Mouse (Mus musculus) Muller cell, postnatal 12 days (primary cell): ENCODE measurements around the gene Grk1.

Source experiments
- DNase-seq: peaks from one replicate; pipeline ENCODE4 v3.0.0-alpha.2; 2015; ENCODE audit errors: inconsistent ontology term

Grk1 gene

GRCm38 (mm10) chr8:13428156-13428555, 23.3 kb downstream of the Grk1 start:
- DNase-seq, result no peak

DNA sequence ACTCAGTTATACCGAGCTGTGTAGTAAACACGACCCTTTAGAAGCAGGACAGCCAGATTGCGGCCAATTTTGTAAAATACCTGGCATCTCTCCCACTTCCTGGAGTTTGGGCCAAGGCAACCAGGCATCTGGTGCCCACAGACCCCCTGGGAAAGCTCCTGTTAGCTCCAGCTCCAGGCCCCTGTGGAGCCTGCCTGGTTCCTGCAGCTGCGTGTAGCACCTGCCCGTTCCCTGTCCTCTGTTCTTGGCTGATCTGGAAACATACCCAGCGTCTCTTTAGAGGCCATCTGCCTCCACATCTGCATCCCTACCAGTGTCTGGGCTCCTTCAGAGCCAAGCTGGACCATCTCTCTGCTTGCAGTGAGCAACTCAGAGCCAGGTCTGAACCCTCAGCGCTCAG, 25.5 kb downstream of the Grk1 start:
- no peak for DNase-seq

DNA sequence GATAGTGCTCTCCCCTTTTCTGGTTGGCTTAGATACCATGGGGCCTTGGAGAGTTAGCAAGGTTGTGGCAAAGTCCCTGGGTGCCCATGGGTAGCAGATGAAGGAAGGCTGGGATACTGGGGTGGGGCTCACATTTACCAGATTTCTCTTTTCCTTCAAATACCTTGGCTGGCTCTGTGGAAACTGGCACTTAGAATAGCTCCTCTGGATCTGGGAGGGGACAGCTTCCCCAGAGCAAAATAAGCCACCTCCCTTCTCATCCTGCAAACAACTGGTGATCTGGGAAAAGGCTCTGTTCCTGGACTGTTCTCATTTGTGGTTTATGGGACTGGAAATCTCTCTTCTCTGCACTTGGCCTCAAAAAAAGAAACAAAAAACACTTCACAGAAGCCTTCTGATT, 26.0 kb downstream of the Grk1 start:
- DNase-seq, result no peak

- no peak for DNase-seq
These were observed 28.2 kb downstream of the Grk1 start for GRCm38 (mm10) chr8:13433130-13433529.

- no peak for DNase-seq
These were observed 30.0 kb downstream of the Grk1 start, which contains the start of gene Tmem255b for GRCm38 (mm10) chr8:13434889-13435288. TSS of gene Tmem255b (plus strand) at chr8:13435189.

GRCm38 (mm10) chr8:13436052-13436451, 31.2 kb downstream of the Grk1 start:
- no peak for DNase-seq

DNA sequence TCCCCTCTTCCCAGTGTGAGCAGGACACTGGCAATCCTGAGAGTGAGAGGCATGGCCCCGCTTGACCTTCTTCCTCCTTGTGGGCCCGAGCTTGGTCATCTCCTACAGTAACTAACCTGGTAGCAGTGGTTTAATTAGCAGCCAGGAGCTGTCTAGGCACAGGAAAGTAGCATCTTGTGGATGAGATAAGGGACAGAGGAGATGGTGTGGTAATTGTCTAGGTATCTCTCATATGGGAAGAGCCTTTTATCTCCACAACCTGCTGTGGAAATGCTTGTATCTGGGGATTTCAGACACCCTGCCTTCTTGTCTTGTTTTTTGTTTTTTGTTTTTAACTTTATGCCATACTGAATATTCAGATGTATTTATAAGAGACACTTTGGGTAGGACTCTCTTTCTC, 32.6 kb downstream of the Grk1 start:
- no peak for DNase-seq

DNA sequence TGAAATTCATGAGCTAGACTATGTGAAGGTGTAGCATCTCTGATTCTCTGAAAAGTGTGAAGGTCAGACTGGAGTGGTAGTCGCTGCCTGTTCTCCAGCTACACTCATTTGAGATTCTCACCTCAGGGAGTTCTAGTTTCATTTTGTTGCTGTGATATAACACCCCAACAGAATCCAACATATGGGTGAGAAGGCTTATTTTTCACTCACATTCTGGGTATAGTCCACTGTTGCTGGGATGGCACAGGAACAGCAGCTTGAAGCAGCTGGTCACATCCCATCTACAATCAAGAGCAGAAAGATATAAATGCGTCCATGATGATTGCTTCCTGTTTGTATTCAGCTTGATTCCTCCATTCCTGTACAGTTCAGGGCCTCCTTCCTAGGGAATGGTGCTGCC, 37.3 kb downstream of the Grk1 start:
- DNase-seq, result no peak

DNA sequence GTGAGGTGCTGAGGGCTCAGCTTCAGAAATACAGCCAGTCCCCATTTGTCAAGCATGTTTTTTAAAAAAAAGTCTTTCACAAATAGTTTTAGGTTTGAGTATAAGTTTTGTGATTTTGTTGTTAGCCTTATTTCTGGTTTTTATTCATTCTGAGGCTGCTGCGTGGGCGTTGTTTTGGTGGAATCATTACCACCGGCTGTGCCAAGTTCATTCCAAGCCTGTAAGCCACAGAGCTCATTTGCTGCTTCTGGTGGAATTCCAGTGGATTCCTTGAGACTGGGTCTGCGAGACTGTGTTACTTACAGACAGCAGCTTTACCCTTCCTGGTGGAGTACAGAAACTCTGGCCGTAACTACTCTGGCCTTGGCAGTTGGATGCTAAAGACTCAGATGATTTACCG, 41.6 kb downstream of the Grk1 start:
- no peak for DNase-seq

DNA sequence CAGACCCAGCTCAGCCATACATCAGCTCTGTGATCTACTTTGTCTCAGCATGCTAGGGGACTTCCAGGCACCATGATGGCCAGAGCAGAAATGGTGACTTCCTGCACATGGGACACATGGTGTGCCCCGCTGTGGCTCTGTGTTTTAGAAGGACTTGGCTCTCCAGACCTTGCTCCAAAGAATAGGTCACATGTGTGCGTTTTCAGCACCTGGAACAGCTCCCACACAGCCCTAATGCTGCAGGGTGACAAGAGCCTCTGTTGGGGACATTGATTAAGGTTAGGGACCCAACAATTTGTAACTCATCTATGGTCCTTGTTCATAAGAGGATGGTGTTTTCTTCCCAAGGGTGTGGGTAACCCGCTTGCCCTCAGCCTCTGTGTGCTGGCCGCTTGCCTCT, 43.3 kb downstream of the Grk1 start:
- DNase-seq, result peak; percentile 45

- DNase-seq, result no peak
These were observed 46.9 kb downstream of the Grk1 start for GRCm38 (mm10) chr8:13451747-13452277.

GRCm38 (mm10) chr8:13454341-13455113, 49.6 kb downstream of the Grk1 start:
- peak; percentile 54 for DNase-seq

DNA sequence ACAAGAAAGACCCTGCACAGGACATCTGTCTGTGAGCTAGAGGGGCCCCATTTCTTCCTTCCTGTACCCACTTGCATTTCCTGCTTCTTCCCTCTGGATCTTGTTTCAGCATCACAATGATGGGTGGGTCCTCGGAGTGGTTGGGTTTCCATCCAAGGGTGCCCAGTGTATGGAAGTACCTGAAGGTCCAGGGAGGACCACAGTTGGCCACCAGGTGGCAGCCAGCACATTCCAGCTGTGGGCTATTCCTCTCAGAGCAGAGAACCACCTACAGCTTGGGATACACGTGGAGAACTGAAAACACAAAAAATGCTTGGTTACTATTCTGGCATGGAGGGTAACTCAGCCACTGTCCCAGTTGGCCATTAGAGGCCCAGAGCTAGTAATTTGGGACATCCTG, 50.4 kb downstream of the Grk1 start:
- DNase-seq, result peak; percentile 50

DNA sequence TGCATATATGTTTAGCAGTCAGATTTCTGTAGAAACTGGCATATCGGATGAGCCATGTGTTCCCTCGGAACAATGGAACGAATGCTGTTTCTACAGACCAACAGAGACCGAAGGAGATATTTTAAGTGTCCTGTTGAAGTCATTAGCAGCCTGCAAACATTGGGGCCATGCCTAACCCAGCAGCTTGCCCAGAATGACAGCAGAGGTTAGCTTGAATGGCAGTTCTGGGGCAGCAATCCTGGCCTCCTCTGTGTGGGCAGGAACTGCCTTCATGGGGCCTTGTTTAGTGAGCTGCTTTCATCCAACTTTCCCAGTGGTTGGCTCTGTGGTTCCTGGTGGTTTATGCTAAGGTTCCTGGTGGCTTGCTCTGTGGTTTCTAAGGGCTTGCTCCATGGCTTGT, 54.5 kb downstream of the Grk1 start:
- no peak for DNase-seq

DNA sequence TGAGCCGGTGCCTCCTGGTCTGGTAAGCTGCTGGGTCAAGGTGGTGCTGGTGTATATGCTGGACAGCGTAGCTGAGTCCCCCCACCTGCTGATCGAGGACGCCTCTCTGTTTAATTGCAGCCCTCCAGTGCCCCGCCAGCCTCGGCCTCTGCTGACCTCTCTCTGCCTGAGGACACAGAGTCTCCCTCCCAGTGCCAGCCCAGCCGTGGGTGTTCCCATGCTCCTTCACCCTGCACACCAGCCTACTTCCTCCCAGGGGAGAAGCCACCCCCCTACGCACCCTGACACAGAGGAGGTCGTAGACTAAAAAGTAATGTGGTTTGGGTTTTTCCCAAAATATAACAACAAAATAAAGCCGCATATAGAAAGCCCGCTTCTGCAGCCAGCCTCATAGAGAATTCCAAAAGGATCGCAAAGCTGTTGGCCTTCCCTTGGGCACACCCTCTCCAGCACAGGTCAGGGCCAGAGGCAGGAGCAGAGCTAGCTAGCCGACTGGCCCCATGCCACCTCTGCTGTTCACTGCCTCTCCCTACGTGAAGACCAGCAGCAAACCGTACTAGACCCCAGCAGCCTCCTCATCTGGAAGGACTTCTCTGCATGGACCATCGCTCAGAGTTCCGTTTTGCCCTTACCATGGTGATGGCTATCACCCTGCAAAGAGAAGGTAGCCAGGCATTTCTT, 56.3 kb downstream of the Grk1 start:
- no peak for DNase-seq

DNA sequence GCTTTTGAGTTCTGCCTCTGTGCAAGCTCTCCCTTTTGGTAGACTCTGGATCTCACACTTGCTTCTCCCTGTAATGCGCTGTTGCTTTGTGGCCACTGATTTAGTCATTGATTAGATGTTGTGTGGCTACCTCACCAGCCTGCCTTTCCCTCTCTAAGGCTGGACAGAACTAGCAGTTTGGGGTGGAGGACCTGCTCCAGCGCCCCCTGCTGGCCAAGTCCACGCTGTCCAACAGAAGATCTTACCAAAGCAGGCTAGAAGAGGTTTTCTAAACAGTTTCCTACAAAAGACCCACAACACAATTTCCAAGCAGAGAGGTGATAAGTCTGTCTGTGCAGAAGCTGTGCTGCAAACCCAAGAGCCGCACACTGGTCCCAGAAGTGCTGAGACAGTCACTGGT, 57.0 kb downstream of the Grk1 start:
- peak; percentile 52 for DNase-seq

- peak; percentile 32 for DNase-seq
These were observed 57.5 kb downstream of the Grk1 start for GRCm38 (mm10) chr8:13462392-13462791.

DNA sequence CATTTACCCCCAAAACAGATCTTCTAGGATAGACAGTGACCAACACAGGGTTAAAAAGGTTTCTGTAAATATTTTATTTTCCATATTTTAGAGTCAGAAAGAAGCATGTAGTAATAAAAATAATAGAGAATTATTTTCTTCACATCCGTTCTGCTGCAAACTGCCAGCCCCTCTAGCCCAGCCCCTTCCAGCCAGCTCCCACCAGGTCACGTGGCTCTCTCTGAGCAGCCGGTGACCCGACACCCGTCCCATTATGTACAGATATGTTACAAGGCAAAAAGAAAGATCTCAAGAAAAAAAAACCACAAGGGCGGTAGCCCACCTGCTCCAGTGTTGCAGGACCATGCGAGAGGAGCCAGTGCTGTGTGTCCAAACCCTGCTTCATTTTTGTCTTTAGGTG, 60.4 kb downstream of the Grk1 start:
- DNase-seq, result no peak

- no peak for DNase-seq
These were observed 62.1 kb downstream of the Grk1 start for GRCm38 (mm10) chr8:13466989-13467388.

DNA sequence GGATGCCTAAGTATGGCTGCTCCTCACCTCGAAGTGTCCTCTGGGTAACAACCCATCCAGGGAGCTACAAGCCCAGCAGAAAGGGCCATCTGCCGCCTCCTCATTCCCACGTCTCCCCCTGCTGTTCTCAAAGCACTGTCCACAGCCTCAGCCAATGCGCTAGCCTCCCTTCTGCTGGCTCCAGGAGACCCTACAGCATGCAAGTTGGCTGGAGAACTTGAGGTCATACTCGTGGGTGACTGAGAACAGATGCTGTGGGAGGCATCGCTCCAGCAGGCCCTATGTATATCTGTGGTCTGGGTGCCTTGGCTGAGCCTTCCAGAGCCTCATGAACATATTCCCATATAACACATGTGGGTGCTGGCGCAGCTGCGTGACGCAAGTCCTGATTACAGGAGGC, 63.9 kb downstream of the Grk1 start:
- no peak for DNase-seq

DNA sequence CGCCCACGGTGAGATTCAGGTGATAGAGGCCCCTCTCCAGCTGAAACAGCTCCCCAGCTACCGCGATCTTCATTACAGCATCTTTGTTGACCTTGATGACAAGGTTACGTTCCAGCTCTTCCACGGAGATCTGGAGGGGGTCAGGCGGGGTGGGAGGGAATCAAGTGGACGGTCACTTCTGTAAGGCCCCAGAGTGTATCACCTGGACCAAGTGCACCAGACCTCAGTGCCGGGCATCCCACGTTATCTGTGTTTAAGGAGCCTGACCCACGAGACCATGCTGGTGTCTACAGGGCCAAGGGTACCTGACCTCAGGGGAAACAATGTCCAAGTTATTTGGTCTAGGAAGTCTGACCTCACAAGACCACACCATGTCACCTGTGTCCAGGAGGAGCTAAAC, 66.6 kb downstream of the Grk1 start:
- no peak for DNase-seq
